Mouse (Mus musculus) inflammation-experienced regulatory T-cells (primary cell): Measurements from ENCODE around the gene Adamts13. TPM values are rescaled to one million over a fixed set of nuclear protein-coding genes. Genes with fewer than 3 reads are reported as not detected.

Source experiments
- polyA plus RNA-seq, 2 experiments: library from polyadenylated mRNA; unstranded; fragments of 100-300 nt; shearing (Covaris generic); gene quantifications; one replicate each; pipeline ENCODE4 v1.2.1; 2017

Gene Adamts13
- under 1 TPM; 0.08 to 0.23 TPM for polyA plus RNA-seq

GRCm38 (mm10) chr2:26973116-26973515 is at the start of gene Adamts13:
Gene Adamts13, plus strand, starts transcription at chr2:26973416.

GRCm38 (mm10) chr2:26933304-26934055 is 39.7 kb upstream of the Adamts13 start, which contains the start of the genes Surf4 and Stkld1:
Gene Surf4, minus strand, starts transcription at chr2:26933928.
Gene Stkld1, plus strand, starts transcription at chr2:26934047.

GRCm38 (mm10) chr2:26963923-26964723 is 9.1 kb upstream of the Adamts13 start, which contains the start of gene Rexo4:
Gene Rexo4, minus strand, starts transcription at chr2:26964386.

GRCm38 (mm10) chr2:27009714-27010244 is 36.6 kb downstream of the Adamts13 start, which contains the start of gene Cacfd1:
Gene Cacfd1, plus strand, starts transcription at chr2:27009926.

GRCm38 (mm10) chr2:27027618-27028436 is 54.6 kb downstream of the Adamts13 start, which contains the start of gene Slc2a6:
Gene Slc2a6, minus strand, starts transcription at chr2:27027998.

Other genes starting within 250 kb of the Adamts13 start
- under 1 TPM; 0.08 to 0.67 TPM for gene Abo, start 108.4 kb upstream of the Adamts13 start, polyA plus RNA-seq
- gene Surf6, start 70.5 kb upstream of the Adamts13 start, polyA plus RNA-seq: 10 to 100 TPM; 41.5 to 56.3 TPM
- gene Med22, start 62.7 kb upstream of the Adamts13 start, polyA plus RNA-seq: 10 to 100 TPM; 24.8 to 38.2 TPM
- 100 to 1,000 TPM; 214 to 236 TPM for gene Rpl7a, start 62.7 kb upstream of the Adamts13 start, polyA plus RNA-seq
- 10 to 100 TPM; 62.2 to 82.9 TPM for gene Surf2, start 57.0 kb upstream of the Adamts13 start, polyA plus RNA-seq
- 100 to 1,000 TPM; 104 to 108 TPM for gene Surf1, start 56.9 kb upstream of the Adamts13 start, polyA plus RNA-seq
- gene Surf4, start 39.5 kb upstream of the Adamts13 start, polyA plus RNA-seq: 100 to 1,000 TPM; 154 to 155 TPM
- gene Stkld1, start 39.4 kb upstream of the Adamts13 start, polyA plus RNA-seq: under 1 TPM; 0.59 to 0.81 TPM
- 10 to 100 TPM; 68.1 to 86.2 TPM for gene Rexo4, start 9.0 kb upstream of the Adamts13 start, polyA plus RNA-seq
- gene Cacfd1, start 36.5 kb downstream of the Adamts13 start, polyA plus RNA-seq: 10 to 100 TPM; 34.4 to 34.7 TPM
- 1 to 10 TPM in 1 of 2 experiments, under 1 TPM in 1; 0.94 to 1.4 TPM for gene Slc2a6, start 54.6 kb downstream of the Adamts13 start, polyA plus RNA-seq
- gene Mymk, start 98.8 kb downstream of the Adamts13 start, polyA plus RNA-seq: under 1 TPM in 1 of 2 experiments, not detected in 1; 0.23 TPM
- under 1 TPM; 0.19 to 0.77 TPM for gene Adamtsl2, start 106.0 kb downstream of the Adamts13 start, polyA plus RNA-seq
- under 1 TPM in 1 of 2 experiments, not detected in 1; 0.34 TPM for gene Fam163b, start 169.1 kb downstream of the Adamts13 start, polyA plus RNA-seq
- 1 to 10 TPM in 1 of 2 experiments, not detected in 1; 1.0 TPM for gene Dbh, start 191.8 kb downstream of the Adamts13 start, polyA plus RNA-seq